22 mouse cellular contexts compared by ENCODE assay signal in the genomic region with DNA sequence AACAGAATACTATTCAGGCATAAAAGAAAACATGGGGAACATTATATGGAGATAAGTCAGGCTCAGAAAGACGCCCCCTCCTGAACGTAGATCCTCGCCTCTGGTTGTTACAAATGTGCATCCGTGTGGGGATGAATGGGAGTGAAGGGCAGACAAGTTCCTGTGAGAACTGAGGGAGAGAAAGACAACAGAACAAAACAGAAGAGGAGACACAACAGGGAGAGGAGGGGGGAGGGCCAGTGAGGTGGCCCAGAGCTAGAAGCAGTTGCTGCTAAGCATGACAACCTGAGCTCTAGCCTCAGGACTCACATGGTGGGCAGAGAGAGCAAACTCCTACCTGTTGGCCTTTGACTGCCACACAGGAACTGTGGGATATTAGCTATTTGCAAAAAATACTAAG. TPM values are rescaled to one million over a fixed set of nuclear protein-coding genes. Genes with fewer than 3 reads are reported as not detected.
"Had no signal": no experiment of that assay in that cellular context is flagged by ENCODE, and none has a peak within 500 bp of the region (broad histone marks: within the 10 kb centered on the region; RNA-seq: fewer than 3 reads in every experiment).

No protein-coding gene starts in this region.

- H3K4me2 ChIP-seq: intestine, embryonic 15.5 days; limb, embryonic 13.5 days; liver, embryonic 13.5 days; lung, embryonic 14.5 days; midbrain, embryonic 11.5 days; midbrain, embryonic 15.5 days; neural tube, embryonic 12.5 days had no signal

- H3K27ac ChIP-seq: intestine, embryonic 15.5 days; limb, embryonic 13.5 days; liver, embryonic 13.5 days; midbrain, embryonic 15.5 days; neural tube, embryonic 12.5 days had no signal

- H3K27me3 ChIP-seq: intestine, embryonic 15.5 days; limb, embryonic 13.5 days; megakaryocyte, embryonic 14.5 days; midbrain, embryonic 15.5 days; neural tube, embryonic 12.5 days had no signal

- DNase-seq: kidney, adult 18-20 months; kidney, postnatal 14 days; left cerebral cortex, postnatal 4 days; liver, embryonic 13.5 days; lung, embryonic 14.5 days; lung, postnatal 10 days; thymus, adult 18-20 months; thymus, postnatal 36 days had no signal

- H3K4me3 ChIP-seq: intestine, embryonic 15.5 days; limb, embryonic 13.5 days; liver, embryonic 13.5 days; midbrain, embryonic 15.5 days; neural tube, embryonic 12.5 days had no signal

- H3K9ac ChIP-seq: intestine, embryonic 15.5 days; limb, embryonic 13.5 days; liver, embryonic 13.5 days; lung, embryonic 14.5 days; midbrain, embryonic 15.5 days; neural tube, embryonic 12.5 days had no signal

- ATAC-seq: intestine, embryonic 15.5 days; midbrain, embryonic 15.5 days had no signal

- H3K36me3 ChIP-seq: intestine, embryonic 15.5 days; limb, embryonic 13.5 days; liver, embryonic 13.5 days; midbrain, embryonic 15.5 days; neural tube, embryonic 12.5 days had no signal

- H3K9me3 ChIP-seq: intestine, embryonic 15.5 days; limb, embryonic 13.5 days; liver, embryonic 13.5 days; megakaryocyte, embryonic 14.5 days; midbrain, embryonic 15.5 days; neural tube, embryonic 12.5 days had no signal

RNA-seq across cellular contexts. Expression of gene Cela3a, which starts 43.5 kb away (rescaled TPM):
- total RNA-seq: layer of hippocampus, adult 8-10 months; layer of hippocampus, postnatal 14 days; left cerebral cortex, adult 18-20 months; left cerebral cortex, postnatal 10 days; left cerebral cortex, postnatal 4 days; monocyte, adult 5-6 weeks; neutrophil, adult 5-6 weeks had no signal
- polyA plus RNA-seq: intestine, embryonic 15.5 days; kidney, embryonic 14.5 days; large intestine, adult 2 months; limb, embryonic 13.5 days; liver, embryonic 13.5 days; lung, embryonic 14.5 days; midbrain, embryonic 11.5 days; midbrain, embryonic 15.5 days; neural tube, embryonic 12.5 days had no signal
